Mouse (Mus musculus) neutrophil, adult 5-6 weeks (primary cell): ENCODE measurements around the gene Rcc2. TPM values are rescaled to one million over a fixed set of nuclear protein-coding genes. Genes with fewer than 3 reads are reported as not detected.
A peak's percentile ranks its signal among the peaks of the same experiment; 100 is the strongest.

ENCODE experiments used
- ATAC-seq: fragments of 151-379, 151-347 bp; 2 replicates; pipeline ENCODE4 v1.8.0; 2017; ENCODE audit warnings: mild to moderate bottlenecking, moderate TSS enrichment; ENCODE audit not compliant: insufficient number of reproducible peaks, poor library complexity, low FRiP score, severe bottlenecking; ENCODE audit errors: extremely low read depth
- total RNA-seq: library from RNA; stranded (forward); fragments of 200-1000 nt; gene quantifications from 2 replicates; pipeline ENCODE4 v1.2.3, GENCODE M21; 2017

Gene Rcc2
- total RNA-seq, 1 experiment from 2014 or later = 63.5 TPM

DNA sequence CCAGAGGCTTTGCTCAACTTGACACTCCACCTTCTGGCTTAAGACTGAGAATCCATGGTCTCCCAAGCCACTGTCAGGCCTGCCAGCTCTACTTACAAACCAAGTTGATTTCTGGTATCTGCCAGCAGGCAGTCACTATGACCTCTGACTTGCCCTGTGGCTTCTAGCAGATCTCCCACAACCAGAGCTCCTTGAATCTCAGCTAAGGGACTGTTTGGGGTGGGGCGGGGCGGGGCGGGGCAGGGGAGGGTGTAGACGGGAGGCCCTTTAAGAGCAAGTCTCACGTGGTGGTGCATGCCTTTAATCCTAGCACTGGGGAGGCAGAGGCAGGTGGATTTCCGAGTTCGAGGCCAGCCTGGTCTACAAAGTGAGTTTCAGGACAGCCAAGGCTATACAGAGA, 32.5 kb downstream of the Rcc2 start:
- no peak for ATAC-seq

DNA sequence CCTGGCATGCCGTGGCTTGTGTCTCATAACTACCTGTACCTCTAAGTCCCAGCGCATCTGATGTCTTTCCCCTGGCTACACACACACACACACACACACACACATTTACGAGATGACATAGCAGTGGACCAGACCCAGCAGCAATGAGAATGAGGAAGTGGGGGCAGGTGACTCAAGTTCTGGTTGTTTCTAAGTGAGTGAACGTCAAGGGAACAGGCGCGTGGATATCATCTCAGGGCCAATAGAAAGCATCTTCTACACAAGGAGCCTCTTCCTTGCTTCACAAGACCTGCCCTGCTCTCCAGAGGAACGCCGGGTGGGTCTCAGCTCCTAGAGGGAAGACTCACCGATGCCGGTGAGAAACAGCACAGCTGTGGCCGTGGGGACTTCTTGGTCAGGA, 40.3 kb downstream of the Rcc2 start:
- peak; percentile 73 for ATAC-seq

DNA sequence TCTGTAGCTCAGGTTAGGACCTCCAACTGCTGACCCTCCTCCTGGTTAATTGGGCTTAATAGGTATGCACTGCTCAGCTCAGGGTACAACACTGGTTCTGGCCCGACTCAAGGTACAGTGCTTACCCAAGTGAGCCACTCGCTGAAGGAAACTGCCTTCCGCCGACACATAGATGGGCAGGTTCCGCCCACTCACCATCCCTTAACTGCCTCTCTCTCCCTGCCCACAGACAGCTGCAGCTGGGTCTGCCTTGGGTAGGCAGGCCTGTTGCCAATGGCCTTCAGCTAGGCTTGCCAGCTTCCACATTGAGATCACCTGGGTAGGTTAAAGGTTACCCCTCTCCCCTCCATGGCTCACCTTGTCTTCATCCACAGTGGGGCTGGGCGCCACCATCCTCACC, 41.1 kb downstream of the Rcc2 start:
- ATAC-seq = no peak

DNA sequence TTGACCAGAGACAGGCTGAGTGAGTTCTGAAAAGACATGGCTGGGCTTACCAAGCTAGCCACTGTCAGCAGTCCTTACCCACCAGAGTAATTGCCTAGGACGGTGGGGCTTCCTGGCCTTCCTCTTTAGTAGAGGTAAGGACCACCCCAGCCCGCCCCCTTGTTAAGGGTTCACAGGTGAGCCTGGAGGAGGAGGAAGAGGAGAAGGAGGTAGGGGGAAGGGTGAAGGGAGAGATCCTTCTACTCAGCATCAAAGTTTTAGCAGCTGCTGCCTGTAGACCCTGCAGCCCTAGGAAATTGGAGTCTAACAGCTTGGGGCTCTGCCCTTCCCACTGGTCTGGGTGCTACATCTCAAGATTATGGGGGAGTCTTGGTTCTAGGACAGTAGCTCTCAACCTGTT, 42.2 kb downstream of the Rcc2 start, which contains the start of gene Padi6:
Gene Padi6, minus strand, starts transcription at position 101 of the 400 bp plus-strand sequence.
- ATAC-seq = no peak

DNA sequence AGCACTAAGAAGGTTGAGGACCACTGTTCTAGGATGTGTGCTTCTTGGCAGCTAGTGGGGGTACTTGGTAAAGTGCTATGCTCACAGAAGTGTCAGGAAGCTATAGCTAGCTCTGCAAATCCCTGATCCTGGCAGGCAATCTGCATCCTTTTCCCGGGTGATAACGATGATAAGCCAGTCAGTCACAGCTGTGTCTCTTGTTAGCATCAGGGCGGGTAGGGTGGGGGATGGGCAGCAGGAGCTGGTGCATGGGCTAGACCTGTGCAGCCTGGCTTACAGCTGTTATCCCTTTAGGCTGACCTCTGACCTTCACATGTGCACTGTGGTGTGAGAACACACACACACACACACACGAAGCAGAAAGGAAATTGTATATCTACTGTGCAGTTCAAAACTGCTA, 42.7 kb downstream of the Rcc2 start:
- no peak for ATAC-seq

DNA sequence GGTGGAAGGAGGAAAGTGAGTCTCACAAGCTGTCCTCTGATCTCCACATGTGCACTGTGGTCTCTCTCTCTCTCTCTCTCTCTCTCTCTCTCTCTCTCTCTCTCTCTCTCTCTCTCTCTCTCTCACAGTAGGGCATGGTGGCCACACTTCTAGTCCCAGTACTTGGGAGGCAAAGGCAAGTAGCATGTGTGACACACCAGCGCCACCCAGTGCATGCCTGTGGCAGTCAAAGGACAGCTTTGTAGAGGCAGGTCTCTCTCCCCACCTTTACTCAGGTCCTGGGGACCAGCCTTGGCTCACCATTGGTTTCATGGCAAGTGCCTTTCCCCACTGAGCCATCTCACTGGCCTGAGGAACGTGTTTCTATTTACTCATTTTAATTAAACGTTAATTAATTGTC, 44.3 kb downstream of the Rcc2 start:
- ATAC-seq = no peak

DNA sequence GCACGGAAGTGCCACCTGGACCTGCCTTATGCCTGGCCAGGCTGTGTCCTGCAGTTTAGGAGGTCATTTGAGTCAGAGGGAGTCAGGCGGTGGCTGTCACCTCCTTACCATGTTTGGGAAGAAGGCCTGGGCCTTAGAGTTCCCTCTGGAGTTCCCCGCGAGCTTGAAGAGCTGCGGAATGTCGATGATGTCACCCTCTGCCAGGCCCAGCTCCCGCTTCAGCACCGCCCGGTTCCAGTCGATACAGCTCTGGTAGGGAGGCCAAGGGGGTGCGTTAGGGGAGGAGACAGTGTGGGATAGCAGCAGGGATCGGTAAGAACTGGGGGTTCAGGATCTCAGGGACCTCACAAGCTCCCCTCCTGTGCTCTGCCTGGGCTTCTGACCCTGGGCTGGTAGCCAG, 47.6 kb downstream of the Rcc2 start:
- ATAC-seq = no peak

DNA sequence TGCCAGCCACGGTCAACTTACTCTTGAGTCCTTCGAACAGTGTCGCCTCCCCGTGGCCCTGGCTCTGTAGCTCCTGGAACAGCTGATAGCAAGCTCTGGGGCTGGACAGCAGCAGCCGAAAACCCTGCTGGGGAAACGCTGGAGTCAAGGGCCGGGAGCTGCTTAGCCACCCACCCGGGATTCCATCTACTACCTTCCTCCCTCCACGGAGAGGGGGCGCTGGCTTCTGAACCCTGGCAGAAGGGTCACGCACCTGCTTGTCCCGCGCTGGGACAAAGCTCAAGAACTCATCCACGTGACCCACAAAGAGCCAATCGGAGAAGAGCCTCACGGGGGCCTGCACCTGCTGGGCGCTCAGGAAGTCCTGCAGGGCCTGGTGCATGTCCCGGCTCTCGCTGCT, 50.0 kb downstream of the Rcc2 start:
- ATAC-seq = no peak

DNA sequence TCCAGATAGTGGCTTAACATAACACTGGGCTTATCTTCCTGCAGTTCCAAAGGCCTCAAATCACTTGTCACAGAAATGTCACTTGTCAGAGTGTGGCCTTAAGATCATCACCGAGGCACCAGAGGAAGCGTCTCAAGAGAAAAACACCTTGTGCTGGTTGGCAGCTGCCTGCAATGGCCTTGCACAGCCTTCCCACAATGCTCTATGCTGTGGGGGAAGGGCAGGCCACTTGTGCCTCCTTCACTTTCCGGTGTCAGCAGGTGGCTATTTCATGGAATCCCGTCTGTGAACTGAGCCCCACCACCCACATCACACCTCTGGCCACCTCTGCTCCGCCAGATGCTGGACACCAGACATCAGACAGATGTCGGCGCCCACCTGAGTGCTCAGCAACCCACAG, 53.0 kb downstream of the Rcc2 start:
- no peak for ATAC-seq

DNA sequence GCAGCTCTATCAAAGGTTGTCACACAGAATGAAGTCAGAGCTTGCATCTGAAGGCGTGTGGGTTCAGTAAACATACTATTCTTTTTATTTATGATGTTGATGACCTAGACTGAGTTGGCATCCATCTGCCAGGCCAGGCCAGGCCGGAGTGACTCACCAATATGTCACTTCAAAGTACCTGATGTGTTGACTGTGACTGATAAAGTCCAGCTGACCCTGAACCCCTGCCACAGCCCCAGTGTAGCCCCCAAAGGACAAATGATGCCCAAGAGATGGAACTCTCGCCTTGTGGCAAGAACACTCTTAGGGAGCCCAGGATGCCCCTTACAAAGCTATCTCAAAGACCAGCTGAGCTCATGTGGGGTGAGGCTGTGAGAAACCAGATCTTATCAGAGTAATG, 55.5 kb downstream of the Rcc2 start:
- ATAC-seq = no peak

DNA sequence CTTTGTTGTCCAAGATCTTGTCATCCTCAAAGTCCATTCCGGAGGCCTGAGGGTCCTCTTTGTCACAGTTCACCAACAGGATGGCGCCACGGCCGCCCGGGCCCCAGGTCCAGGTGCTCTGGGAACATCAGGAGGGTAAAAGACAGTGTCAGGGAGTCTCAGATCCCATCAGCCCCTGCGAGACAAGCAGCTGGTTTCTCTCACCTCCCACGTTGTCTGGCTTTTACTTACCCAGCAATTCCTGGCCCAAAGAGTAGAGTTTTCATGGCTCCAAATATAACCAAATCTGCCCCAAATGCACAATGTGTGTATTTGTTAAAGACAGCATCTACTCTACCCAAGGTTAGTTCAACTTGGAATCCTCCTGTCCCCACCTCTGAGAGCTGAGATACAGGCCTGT, 61.3 kb downstream of the Rcc2 start:
- ATAC-seq = no peak

DNA sequence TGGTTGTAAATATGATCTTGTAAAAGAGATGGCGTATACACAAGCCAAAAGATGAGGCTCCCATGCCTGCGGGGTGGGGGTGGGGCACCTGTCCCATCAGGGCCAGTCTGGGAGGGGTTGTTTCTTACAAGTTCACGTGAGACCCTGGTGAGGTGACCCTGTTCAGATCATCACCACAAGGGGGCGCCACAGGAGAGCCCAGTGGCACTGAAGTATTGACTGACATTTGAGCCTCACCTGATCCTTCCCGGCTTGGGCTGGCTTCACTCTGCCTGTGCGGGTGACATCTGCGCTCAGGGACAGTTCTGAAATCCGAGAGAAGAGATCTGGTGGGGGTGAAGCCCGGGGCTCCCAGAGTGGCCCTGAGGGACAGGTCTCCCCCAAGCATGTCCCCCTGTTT, 62.8 kb downstream of the Rcc2 start:
- peak; percentile 61; the same call in 1 of the 2 replicates for ATAC-seq

DNA sequence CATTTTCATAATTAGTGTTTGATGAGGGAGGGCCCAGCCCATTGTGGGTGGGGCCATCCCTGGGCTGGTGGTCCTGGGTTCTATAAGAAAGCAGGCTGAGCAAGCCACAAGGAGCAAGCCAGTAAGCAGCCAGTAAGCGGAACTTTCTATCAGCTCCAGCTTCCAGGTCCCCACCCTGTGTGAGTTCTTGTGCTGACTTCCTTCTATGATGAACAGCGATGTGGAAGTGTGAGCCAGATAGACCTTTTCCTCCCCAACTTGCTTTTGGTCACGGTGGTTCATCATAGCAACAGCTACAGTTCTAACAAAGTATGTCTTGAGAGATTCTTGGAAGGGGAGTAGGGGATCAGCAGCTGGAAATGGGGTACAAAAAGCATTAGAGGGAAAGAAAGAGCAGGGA, 65.6 kb downstream of the Rcc2 start:
- no peak for ATAC-seq

DNA sequence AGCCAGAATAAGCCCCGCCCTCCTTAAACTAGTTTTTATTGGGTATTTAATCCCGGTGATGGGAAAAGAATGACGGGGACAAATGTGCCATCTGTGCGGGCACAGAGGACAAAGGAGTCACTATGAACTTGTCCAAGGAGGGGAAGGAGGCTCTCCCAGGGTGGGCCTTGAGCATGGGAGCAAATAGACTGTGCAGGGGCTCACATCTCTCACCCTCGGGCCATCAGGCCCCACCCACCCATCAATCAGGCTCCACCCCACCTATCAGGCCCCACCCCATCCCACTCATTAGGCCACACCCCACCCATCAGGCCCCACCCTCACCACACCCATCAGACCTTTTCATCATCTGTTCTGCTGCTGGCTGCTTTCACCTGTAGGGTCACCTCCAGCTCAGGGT, 68.6 kb downstream of the Rcc2 start:
- no peak for ATAC-seq

DNA sequence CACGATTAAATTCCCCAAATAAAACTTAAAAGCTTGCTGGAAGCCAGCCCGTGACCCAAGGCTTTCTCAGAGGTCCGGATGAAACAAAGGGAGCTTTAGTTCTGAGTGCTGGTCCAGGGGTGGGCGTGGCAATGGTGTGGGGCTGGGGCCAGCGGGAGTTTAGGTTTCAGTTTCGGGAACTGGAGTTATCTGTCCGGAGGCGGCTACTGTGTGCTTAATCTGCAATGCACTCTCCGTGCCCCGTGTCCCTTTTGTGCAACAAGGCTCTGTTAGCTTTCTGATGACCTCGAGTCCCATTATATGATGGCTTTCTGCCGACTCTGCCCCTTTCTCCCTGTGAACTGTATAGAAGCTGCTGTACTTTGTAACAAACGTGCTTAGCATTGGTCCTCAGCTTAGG, 70.1 kb downstream of the Rcc2 start:
- peak; percentile 18; the same call in 1 of the 2 replicates for ATAC-seq

DNA sequence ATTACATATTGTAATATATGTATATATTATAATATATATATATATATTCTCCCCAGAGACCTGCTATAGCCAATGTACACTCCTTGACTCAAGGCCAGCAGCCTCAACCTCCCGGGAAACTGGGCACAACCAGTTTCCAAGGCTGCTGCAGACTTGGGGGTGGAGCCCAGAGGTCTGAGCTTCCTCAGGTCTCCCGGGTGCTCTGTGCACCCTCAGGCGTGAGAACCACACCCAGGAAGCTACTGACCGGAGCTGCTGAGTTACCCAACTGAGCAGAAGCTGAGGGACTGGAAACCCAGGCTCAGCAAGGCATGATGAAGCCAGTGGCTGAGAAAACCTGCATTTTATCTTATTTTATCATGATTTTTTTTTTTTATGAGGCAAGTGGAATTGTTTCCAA, 70.8 kb downstream of the Rcc2 start:
- ATAC-seq = peak; percentile 53

Other genes starting within 250 kb of the Rcc2 start
- gene Arhgef10l, start 34.5 kb upstream of the Rcc2 start, total RNA-seq = 3.7 and 4.2 TPM in 2 replicates
- 0.12 TPM in 1 of 2 replicates, not detected in the other for gene Padi6, start 42.1 kb downstream of the Rcc2 start, total RNA-seq
- gene Padi4, start 73.7 kb downstream of the Rcc2 start, total RNA-seq = 148 and 162 TPM in 2 replicates
- gene Padi3, start 110.1 kb downstream of the Rcc2 start, total RNA-seq = not detected in 2 replicates
- gene Padi1, start 145.2 kb downstream of the Rcc2 start, total RNA-seq = 0.49 and 0.81 TPM in 2 replicates
- 8.4 and 9.3 TPM in 2 replicates for gene Padi2, start 205.8 kb downstream of the Rcc2 start, total RNA-seq